Mouse (Mus musculus) CH12.LX (cell line): ENCODE measurements around the gene Gpr157. TPM values are rescaled to one million over a fixed set of nuclear protein-coding genes. Genes with fewer than 3 reads are reported as not detected.
A peak's percentile ranks its signal among the peaks of the same experiment; 100 is the strongest.

ENCODE experiments used
- DNase-seq: peaks from one replicate; pipeline ENCODE4 v3.0.0-alpha.2; 2013; ENCODE audit errors: extremely low read depth
- H3K27ac ChIP-seq: 2 replicates; pipeline ENCODE4 v1.5.1; 2012; ENCODE audit warnings: low read depth, mild to moderate bottlenecking, control low read depth, moderate library complexity; ENCODE audit not compliant: insufficient read depth
- H3K27me3 ChIP-seq: replicated peaks from 2 replicates; pipeline ENCODE3; 2012; ENCODE audit warnings: inconsistent platforms
- H3K36me3 ChIP-seq, 2 experiments: replicated peaks in 1 of 2; 2 replicates each; pipeline versions ENCODE3 to v1.6.1; 2012; ENCODE audit warnings: inconsistent platforms in 1 of 2, low read length in 1 of 2, mild to moderate bottlenecking in 1 of 2, mixed read lengths in 1 of 2, moderate library complexity in 1 of 2; ENCODE audit not compliant: control insufficient read depth in 1 of 2, insufficient read depth in 1 of 2
- H3K4me1 ChIP-seq, 2 experiments: 2 replicates each; pipeline ENCODE4 v1.6.1; 2012; ENCODE audit warnings: inconsistent platforms in 1 of 2, moderate library complexity in 1 of 2; ENCODE audit not compliant: insufficient read depth in 2 of 2, control insufficient read depth in 1 of 2
- H3K4me2 ChIP-seq: 2 replicates; pipeline ENCODE4 v1.6.1; 2012; ENCODE audit warnings: low read depth, mild to moderate bottlenecking, control low read depth; ENCODE audit not compliant: poor library complexity, insufficient read depth, severe bottlenecking
- H3K4me3 ChIP-seq, 3 experiments: fragments of 150-350 bp in 1 of 3; sonication (generic) in 1 of 3; replicated peaks in 1 of 3; 2 replicates each; pipeline versions ENCODE3 to v1.5.1; 2011 to 2012; ENCODE audit warnings: low read depth in 2 of 3, low read length in 2 of 3, mild to moderate bottlenecking in 2 of 3, moderate library complexity in 2 of 3, control low read depth in 1 of 3, improper control_type of control experiment in 1 of 3, inconsistent platforms in 1 of 3, mixed read lengths in 1 of 3; ENCODE audit not compliant: poor library complexity in 1 of 3
- H3K79me2 ChIP-seq: replicated peaks from 2 replicates; pipeline ENCODE4 v1.6.1; 2012; ENCODE audit warnings: mild to moderate bottlenecking, moderate library complexity; ENCODE audit not compliant: control insufficient read depth, poor library complexity, insufficient read depth, severe bottlenecking; ENCODE audit errors: extremely low read depth
- H3K9ac ChIP-seq: 2 replicates; pipeline ENCODE4 v1.6.1; 2012; ENCODE audit warnings: low read depth, mild to moderate bottlenecking, control low read depth, moderate library complexity; ENCODE audit not compliant: insufficient read depth
- H3K9me3 ChIP-seq: replicated peaks from 2 replicates; pipeline ENCODE3; 2012; ENCODE audit warnings: low read length, inconsistent platforms, mixed read lengths
- CHD1 ChIP-seq: IDR thresholded peaks from 2 replicates; pipeline ENCODE4 v1.6.1; 2012; ENCODE audit warnings: low read depth, low read length, improper control_type of control experiment, inconsistent platforms
- CTCF ChIP-seq, 2 experiments: IDR thresholded peaks in 1 of 2; conservative IDR thresholded peaks in 1 of 2; 2 replicates each; pipeline ENCODE4 v1.5.1; 2011 to 2012; ENCODE audit warnings: low read depth in 2 of 2, low read length in 2 of 2, improper control_type of control experiment in 1 of 2, inconsistent platforms in 1 of 2, mild to moderate bottlenecking in 1 of 2, moderate library complexity in 1 of 2
- E2F4 ChIP-seq: IDR thresholded peaks from 2 replicates; pipeline ENCODE4 v1.6.1; 2011; ENCODE audit warnings: low read depth, low read length, improper control_type of control experiment; ENCODE audit not compliant: insufficient replicate concordance
- ETS1 ChIP-seq: conservative IDR thresholded peaks from 2 replicates; pipeline ENCODE4 v1.6.1; 2012; ENCODE audit warnings: low read depth, mild to moderate bottlenecking, inconsistent platforms, low read length, improper control_type of control experiment, moderate library complexity
- MAZ ChIP-seq: IDR thresholded peaks from 2 replicates; pipeline ENCODE4 v1.6.1; 2012; ENCODE audit warnings: low read depth, mild to moderate bottlenecking, inconsistent platforms, low read length, improper control_type of control experiment, moderate library complexity
- MEF2A ChIP-seq: IDR thresholded peaks from 2 replicates; pipeline ENCODE4 v1.6.1; 2014; ENCODE audit warnings: low read depth, mild to moderate bottlenecking, inconsistent platforms, low read length, improper control_type of control experiment, borderline replicate concordance
- NELFE ChIP-seq: IDR thresholded peaks from 2 replicates; pipeline ENCODE4 v1.6.1; 2011; ENCODE audit warnings: low read depth, low read length, improper control_type of control experiment
- PAX5 ChIP-seq: IDR thresholded peaks from 2 replicates; pipeline ENCODE4 v1.6.1; 2012; ENCODE audit warnings: low read length, inconsistent platforms, mixed read lengths
- POLR2A ChIP-seq: IDR thresholded peaks from 2 replicates; pipeline ENCODE4 v1.6.1; 2011; ENCODE audit warnings: low read depth, mild to moderate bottlenecking, improper control_type of control experiment, low read length
- RAD21 ChIP-seq: IDR thresholded peaks from 2 replicates; pipeline ENCODE4 v1.6.1; 2011; ENCODE audit warnings: low read depth, mild to moderate bottlenecking, low read length, improper control_type of control experiment, moderate library complexity
- RCOR1 ChIP-seq: conservative IDR thresholded peaks from 2 replicates; pipeline ENCODE4 v1.6.1; 2012; ENCODE audit warnings: low read depth, mild to moderate bottlenecking, inconsistent platforms, low read length, improper control_type of control experiment
- SMC3 ChIP-seq: IDR thresholded peaks from 2 replicates; pipeline ENCODE4 v1.6.1; 2011; ENCODE audit warnings: low read depth, low read length, improper control_type of control experiment
- TBP ChIP-seq: conservative IDR thresholded peaks from 2 replicates; pipeline ENCODE4 v1.6.1; 2011; ENCODE audit warnings: low read depth, low read length, improper control_type of control experiment
- TCF12 ChIP-seq: IDR thresholded peaks from 2 replicates; pipeline ENCODE4 v1.6.1; 2014; ENCODE audit warnings: low read depth, mild to moderate bottlenecking, inconsistent platforms, low read length, improper control_type of control experiment
- USF2 ChIP-seq: conservative IDR thresholded peaks from 2 replicates; pipeline ENCODE4 v1.6.1; 2011; ENCODE audit warnings: low read depth, low read length, improper control_type of control experiment
- ZC3H11A ChIP-seq: IDR thresholded peaks from 2 replicates; pipeline ENCODE4 v1.6.1; 2012; ENCODE audit warnings: low read depth, mild to moderate bottlenecking, inconsistent platforms, low read length, improper control_type of control experiment
- dilution Hi-C: fragments of 300-500 bp; cut with MboI; formaldehyde crosslinking; loops from 2 replicates; pipeline ENCODE4 v1.14.3; 2020; ENCODE audit warnings: low sequenced_read_pairs; ENCODE audit not compliant: extremely low pct_unique_long_range_greater_than_20kb, extremely low pct_ligation_motif_present
- in situ Hi-C: fragments of 300-500 bp; cut with MboI; formaldehyde crosslinking; loops from 3 replicates; pipeline ENCODE4 v1.14.3; 2019; ENCODE audit warnings: low sequenced_read_pairs, low pct_ligation_motif_present, low pct_unique_long_range_greater_than_20kb, mixed read lengths
- polyA plus RNA-seq: library from polyadenylated mRNA; unstranded; fragments of >175 nt; gene quantifications from 2 replicates; pipeline ENCODE4 v1.2.1, GENCODE M21; 2012; ENCODE audit warnings: low read depth; ENCODE audit not compliant: insufficient read length
- total RNA-seq, 2 experiments: library from RNA; depleted of rRNA; stranded (reverse); fragments of 300-350 nt in 1 of 2; fragments of >200 nt in 1 of 2; gene quantifications; 2 replicates each; pipeline ENCODE4 v1.2.3; 2012 to 2014

The Gpr157 gene
- total and polyA plus RNA-seq, 3 experiments, result 2.6 to 3.5 (median 2.8) TPM

DNA sequence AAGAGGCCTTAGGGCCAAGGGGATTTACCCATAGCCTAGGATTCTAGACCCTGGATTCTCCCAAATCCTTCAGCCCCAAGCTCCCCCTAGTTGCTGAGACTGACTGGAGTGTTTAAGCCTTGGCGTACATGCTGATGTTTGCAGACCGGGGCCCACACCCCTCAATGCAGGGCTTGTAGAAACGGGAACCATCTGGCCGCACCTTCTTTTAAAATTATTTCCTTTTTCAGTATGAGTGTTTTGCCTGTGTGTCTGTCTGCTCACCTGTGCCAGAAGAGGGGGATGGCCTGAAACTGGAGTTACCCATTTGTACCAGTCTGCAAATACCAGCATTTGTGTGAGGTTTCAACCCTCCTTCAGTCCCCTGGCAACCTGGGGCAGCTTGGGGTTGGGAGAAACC, 10.7 kb downstream of the Gpr157 start (continued):
- TF ChIP-seq CHD1 (no peak), E2F4 (no peak), TBP (no peak), USF2 (no peak), RCOR1 (peak; percentile 89; the same call in 1 of the 2 replicates), MAZ (peak; percentile 81; the same call in 1 of the 2 replicates), POLR2A (no peak), CTCF (conservative IDR thresholded peaks at IDR 0.05 in 1 of 2, IDR thresholded peaks at IDR 0.05 in 1 of 2; ENCODE audit: low read depth in 2 of 2, low read length in 2 of 2) (peak in 1 of 2 experiments; percentile 17; a peak in 2 of 4 replicates)

DNA sequence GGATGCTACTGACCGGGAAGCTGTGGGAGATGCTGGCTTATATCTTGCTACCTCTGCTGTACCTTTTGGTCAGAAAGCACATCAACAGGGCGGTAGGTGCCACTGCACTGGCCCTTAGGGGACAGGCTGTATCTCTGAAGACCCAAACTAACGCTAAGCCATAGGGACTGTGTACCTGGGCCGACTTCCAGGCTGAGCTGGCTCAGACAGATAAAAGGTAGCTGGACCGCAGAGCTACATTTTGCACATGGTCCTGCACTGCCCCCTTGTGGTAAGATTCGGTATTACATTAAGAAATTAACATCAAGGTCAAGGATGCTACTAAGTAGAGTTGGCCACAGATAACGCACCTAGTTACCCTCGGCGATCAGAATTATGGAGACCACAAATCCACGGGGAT, 11.7 kb downstream of the Gpr157 start:
- dilution Hi-C loops, result no loop called here
- peak; percentile 79 for DNase-seq
- Histone ChIP-seq H3K9me3 (peaks cover 4% of the 10 kb centered on the region), H3K9ac (no peak overlapping the region), H3K27me3 (peaks cover 1% of the 10 kb centered on the region), H3K79me2 (no peaks in the 10 kb centered on the region)
- TF ChIP-seq MAZ (no peak), SMC3 (peak; percentile 90), E2F4 (no peak), RAD21 (peak; percentile 96), MEF2A (no peak), PAX5 (no peak), CTCF (conservative IDR thresholded peaks at IDR 0.05 in 1 of 2, IDR thresholded peaks at IDR 0.05 in 1 of 2; ENCODE audit: low read depth in 2 of 2, low read length in 2 of 2) (peak; percentile 94 to 95), ETS1 (no peak), ZC3H11A (peak; percentile 68), NELFE (no peak)
- TF ChIP-seq, all 38 proteins: peak for 4
- Histone ChIP-seq H3K4me1 (peaks cover 27 to 55% of the 10 kb centered on the region in 2 experiments), H3K36me3 (peaks cover 3 to 62% of the 10 kb centered on the region in 2 experiments), H3K4me3 (no peak overlapping the region), H3K27ac (no peak overlapping the region), H3K4me2 (no peak overlapping the region)
- in situ Hi-C loops, result loop anchor here (10.0 kb wide), 1 partner anchor 64 kb away; no protein-coding TSS in a partner anchor

DNA sequence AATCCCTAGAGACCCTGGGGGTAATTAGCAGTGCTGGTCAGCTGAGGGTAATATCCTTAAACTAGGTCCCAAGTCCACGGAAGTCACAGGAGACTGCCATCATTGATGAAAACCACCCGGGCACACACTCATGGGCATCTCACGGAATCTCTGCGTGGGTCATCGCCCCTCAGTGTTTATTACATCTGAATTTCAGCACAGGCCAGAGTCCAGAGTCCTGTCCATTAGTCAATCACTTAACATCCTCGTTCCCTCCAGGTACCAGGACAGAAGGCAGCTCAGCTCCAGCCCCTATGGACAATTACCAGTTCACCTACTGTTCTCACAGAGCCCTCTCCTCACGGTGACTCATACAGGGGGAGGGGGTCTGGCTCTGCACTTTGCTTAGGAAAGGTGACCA, 15.7 kb downstream of the Gpr157 start:
- Histone ChIP-seq H3K9me3 (no peaks in the 10 kb centered on the region), H3K27me3 (no peaks in the 10 kb centered on the region), H3K4me1 (peaks cover 9 to 15% of the 10 kb centered on the region in 2 experiments), H3K9ac (no peak overlapping the region), H3K4me3 (no peak overlapping the region), H3K79me2 (no peaks in the 10 kb centered on the region), H3K4me2 (no peak overlapping the region), H3K36me3 (peaks cover 3 to 57% of the 10 kb centered on the region in 2 experiments), H3K27ac (no peak overlapping the region)
- dilution Hi-C loops, result no loop called here
- DNase-seq, result no peak
- in situ Hi-C loops, result loop anchor here (5.0 kb wide), 1 partner anchor 301 kb away; no protein-coding TSS in a partner anchor
- TF ChIP-seq RAD21 (no peak), TCF12 (no peak), MAZ (no peak), ZC3H11A (no peak), USF2 (no peak), PAX5 (no peak), TBP (no peak), CTCF (conservative IDR thresholded peaks at IDR 0.05 in 1 of 2, IDR thresholded peaks at IDR 0.05 in 1 of 2; ENCODE audit: low read depth in 2 of 2, low read length in 2 of 2) (no peak)
